Mouse (Mus musculus) spleen, postnatal 4 days (tissue): ENCODE measurements around the gene Pip4k2a.
A peak's percentile ranks its signal among the peaks of the same experiment; 100 is the strongest.

Source experiments
- DNase-seq, 2 experiments: peaks; one replicate each; pipeline ENCODE4 v3.0.0; 2022; ENCODE audit warnings: low spot score in 2 of 2

Pip4k2a gene

DNA sequence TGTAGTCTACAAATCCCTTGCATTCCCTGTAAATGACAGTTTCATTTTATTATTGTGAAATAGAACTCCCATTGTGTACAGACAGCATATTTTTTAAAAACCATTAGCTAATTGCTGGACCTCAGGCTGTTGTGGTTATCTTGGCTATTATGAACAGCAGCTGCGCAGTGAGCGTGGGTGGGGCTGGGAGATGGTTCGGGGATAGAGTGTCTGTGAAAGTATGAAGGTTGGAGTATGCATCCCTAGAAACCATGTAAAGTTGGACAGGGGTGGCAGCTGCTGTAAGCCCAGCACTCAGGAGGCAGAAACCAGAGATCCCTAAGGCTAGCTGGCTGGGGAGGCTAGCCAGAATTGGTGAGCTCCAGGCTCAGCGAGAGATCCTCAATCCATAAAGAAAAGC lies 158.4 kb downstream of the Pip4k2a start:
- DNase-seq, result no peak

DNA sequence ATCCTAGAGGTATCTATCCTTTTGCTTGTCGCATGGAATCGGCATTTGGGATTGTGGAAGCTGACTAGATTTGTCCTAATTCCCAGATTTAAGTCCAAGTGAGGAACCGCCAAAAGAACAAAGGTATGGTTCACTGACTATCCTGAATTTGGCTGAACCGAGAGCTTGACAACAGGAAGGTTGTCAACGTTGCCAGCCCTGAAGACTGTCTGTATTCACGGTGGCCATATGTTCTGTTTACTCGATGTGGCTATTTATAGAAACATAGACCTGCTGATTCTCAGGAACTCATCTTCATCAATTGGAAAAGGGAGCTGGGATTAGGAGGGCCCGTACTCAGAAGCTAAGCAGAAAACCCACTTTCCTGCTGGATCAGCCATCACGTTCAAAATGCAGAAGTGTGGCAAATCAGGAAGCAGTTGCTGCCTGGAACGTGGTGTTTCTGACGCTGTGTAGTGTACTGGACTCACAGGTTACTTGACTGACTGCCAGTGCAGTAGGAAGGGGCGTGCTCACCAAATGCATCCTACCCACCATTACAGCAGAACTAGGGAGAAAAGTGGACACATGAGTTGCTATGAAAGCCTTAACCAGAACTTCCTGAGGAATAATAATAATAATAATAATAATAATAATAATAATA lies 162.5 kb downstream of the Pip4k2a start:
- no peak for DNase-seq

DNA sequence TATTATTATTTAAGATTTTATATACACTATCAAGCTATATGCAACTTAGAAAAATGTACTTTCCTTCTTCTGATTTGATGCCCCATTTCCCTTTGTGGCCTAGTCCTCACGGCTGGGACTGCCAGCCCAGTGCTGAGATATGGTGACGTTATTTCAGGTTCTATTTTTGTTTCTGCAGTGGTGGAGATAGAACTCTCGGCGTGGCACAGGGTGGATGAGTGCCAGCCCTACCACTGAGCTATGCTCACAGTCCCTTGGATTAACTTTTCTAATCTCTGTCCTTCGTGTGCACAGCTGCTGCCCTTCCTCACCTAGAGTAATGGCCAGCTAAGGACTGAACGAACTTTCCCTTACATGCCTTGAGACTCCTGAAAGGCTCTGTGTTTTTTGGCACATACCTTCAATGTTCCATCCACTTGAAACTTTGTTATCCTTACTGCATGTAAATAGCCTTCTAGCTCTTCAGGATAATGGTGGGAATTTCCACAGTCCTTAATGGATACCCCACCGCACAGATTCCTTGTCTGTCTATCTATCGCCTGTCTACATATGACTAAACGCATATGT lies 164.8 kb downstream of the Pip4k2a start:
- no peak for DNase-seq

DNA sequence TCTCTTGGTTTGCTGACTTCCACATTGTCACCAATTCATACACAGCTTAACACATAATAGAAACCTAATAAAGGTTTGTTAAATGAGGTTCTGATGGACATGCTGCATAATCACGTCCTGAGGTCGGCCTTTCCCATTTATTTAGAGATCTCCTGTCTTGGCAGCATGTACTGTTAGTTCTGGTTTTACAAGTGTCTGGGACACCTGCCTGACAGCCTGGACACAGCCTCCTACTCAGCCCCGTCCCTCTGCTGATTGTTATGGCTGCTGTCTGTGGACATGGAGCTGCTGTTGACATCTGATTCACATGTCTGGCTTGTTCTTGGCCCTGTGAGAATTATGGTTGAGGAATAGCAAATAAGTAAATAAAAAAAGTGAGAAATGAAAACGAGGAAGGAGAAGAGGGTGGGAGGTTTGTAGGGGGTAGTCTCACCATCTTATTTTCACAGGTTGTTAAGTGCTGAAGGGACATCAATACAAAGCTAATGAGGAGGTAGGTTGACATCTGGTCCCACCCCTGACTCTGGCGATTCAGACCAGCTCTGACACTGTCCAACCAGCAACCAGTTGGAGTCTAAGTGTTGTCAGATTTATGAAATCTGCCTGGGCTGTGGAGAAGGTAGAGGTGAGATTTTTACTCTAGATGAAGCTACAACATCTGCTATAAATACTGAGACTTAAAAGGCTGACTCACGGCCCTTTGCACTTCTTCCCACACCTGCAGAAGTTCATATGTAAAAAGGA lies 166.7 kb downstream of the Pip4k2a start:
- DNase-seq, result no peak

DNA sequence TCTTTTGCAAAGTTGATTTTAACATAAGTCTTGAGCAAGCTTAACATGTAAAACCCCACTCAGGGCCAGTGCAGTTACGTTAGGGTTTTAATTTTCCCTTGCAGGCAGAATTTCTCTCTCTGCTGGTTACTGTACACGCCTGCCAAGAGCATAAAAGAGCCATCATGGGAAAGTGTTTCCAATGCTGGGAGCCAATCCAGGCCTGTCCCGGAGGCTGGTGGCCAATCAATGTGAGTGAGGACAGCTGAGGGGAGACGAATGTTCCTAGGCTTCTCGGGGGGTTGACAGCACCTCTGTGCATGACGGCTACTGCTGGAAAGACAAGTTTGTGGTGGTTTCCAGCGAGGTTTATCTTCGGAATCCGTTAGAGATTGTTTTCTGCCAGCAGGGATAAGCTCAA lies 175.2 kb downstream of the Pip4k2a start:
- DNase-seq, result no peak

DNA sequence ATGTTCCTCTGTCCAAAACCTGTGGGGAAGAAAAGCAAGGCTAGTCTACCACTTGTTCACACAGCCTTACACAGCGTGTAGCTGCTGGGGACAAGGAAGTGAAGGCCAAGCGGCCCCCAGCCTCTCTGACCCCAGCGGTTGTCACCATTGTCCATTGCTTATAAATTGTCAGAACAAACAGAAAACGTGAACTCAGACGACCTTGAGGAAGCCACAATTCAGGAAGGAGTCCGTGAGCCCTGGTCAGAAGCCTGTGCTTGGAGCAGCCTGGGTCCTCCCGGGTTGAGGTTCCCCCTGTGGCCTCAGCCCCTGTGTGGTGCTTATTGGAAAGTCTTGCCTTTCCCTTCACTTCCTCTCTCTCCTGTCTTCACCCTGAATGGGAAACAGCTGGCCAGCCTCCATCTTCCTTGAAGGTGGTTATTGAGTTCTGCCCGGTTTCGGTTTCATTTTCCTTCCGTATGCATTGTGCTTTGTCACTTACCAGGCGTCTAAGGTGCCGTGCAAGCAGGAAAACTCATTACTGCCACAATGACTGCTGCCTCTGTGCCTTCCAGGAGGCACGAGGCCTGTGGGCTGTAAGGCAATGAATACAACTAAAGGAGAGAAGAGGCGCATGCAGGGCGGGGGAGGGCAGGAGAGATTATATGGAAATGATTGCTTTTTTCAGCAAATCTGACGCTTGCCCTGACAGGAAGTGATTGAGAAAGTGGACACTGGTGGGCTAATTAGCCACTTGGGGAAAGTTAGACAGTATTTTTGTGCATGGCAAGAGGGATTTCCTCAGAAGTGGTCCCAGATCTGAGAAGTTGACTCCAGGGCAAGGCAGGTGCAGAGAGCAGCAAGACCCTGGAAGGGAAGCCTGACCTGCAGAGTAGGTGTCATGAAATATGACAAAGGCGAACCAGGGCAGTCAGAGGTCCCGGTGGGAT lies 176.2 kb downstream of the Pip4k2a start:
- DNase-seq, result peak; percentile 25 to 68

DNA sequence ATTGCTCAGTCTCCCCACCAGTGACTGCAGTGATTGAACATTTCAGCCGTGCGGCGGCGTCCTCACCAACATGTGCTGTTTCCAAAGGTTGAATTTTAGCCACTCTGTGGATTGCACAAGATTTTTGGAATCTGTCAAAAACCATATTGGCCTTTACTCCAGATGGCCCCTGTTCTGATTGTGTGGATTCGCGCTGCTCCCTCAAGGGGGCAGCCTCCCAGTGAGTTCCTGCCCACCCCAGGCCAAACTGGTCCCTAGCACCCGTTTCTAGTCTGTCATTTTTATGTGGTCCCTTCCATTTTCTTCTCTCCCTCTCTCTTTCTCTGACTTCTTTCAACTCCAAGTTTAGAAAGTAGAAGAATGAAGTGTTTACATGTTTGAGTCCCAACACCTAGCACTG lies 178.4 kb downstream of the Pip4k2a start:
- no peak for DNase-seq

DNA sequence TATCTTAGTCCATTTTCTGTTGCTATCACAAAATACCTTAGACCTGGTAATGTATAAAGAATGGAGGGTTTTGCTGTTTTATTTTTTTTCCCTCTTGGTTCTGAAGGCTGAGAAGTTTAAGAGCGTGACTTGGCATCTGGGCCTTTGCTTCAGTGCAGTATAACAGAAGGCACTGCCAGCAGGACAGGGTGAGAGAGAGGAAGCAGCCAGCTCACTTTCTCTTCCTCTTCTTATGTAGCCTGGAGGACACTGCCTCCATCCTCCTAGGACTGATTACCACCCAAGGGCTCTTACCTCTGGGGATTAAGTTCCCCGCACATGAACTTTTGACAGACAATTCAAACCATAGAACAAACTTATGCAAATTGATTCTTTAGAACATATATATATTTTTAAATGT lies 181.9 kb downstream of the Pip4k2a start:
- DNase-seq, result no peak

DNA sequence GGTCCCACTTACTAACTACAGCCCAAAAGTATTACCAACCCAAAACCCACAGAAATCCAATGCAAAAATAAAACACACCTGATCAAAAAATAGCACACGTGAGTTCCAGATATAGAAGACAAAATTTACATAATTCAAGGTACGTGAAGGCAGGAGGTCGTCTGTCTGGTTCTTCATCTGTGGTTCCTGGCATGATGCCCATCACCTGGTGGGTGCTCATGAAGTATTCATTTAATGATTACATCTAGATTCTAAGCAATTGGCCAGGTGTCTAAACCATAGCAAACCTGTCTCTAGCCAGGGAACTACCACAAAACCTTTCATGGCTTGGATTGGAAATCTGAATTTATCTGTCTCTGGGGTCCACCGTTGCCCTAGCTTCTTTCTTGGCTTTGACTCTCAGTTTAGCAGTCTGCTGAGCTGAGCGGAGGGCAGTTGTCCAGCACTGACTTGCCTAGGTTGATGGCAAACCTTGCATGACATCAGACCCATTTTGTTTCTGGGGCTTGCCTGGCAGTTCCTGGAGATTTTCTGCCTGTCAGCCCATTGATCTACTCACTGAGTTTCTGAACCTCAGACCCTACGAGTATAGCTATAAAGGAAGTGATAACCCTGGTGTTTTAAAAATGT lies 182.5 kb downstream of the Pip4k2a start:
- no peak for DNase-seq

DNA sequence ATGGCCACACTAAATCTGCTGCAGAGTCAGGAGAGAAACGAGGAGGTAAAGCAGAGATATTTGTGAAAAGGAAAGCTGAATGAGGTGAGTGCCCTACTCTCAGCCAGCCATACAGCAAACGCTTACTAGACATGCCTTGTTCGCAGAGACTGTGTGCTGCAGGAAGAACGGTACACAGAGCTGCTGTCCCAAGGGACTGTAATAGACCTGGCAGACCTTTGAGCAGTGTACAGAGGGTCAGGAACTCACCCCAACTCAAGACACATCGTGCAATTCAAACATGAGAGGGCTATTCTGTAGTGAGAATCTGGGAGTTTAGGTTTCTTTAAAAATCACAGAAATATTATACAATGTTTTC lies 183.5 kb downstream of the Pip4k2a start:
- no peak for DNase-seq

DNA sequence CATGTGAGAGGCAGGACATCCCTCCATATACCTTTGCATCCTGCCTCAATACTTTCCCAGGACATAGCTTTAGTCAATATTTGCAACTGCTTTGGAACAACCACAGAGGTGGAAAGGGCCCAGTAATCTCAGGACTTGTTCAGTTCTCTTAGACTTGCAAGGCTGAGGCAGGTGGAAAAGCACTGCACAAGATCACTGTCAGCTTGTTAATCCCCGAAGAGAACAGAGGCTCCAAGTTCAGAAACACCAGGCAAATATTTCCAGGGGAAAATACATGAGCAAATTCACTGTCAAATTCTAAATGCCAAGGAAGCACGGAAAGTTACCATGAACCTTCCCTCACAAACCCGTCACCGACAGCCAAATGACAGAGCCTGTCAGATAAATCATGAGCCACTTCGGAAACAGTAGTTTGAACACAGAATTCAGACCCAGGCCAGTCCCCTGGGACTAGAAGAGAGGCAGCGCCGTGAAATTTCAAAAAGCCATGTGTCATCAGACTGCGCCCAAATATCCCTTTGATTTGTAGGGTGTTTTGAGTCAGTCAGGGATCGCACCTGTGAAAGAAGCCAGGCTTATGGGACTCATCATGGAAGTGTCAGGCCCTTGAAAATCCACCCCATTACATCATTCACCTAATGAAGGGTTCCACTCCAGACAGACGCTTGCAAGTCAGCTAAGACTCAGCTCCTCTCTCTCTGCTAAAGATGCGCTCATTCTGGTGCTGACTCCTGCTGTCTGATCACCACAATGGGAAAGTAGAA lies 184.1 kb downstream of the Pip4k2a start:
- DNase-seq, result no peak

DNA sequence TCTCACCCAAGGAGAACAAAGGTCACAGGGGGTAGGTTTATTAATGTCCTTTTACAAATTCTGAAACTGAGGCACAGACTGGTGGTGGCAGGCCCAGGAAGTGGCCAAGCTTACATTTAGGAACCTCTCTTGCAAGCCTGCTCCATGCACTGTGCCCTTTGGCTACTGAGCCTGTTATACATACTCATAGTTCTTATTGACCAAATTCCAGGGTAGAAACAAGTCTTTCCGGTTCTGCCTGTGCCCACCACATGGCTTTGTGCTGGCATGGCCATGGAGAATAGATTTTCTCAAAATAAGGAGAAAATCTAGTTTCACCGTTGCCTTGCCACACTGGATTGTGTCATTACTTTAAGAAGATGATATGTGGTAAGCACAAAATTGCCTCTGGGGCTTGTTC lies 190.0 kb downstream of the Pip4k2a start:
- DNase-seq, result no peak

DNA sequence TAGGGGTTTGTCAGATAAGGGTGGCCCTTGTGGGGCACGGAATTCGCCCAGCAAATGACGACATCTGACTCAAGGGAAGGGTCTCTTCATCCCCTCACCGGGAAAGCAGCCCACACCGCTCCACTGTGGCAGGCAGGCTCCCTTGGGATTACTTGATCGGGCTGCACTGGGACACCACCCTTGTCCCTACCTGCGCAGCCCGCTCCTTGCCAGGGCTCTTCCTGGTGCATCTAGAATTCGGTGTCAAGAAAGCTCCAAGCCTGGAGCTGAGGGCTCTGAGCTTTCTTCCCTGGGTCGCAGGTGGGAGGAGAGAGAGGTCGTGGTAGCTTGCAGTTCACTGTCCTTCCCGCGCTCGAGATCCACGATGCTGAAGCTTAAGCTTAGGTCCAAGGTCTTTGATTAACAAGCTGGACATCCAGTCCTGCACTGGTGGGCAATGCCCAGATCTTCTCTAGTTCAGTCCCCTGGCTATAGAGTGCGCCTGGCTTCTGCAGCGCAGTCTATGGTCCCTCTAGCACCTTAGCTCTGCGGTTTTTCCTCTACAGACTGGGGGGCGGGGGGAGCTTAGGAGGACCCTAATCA lies 196.6 kb downstream of the Pip4k2a start:
- DNase-seq, result no peak

DNA sequence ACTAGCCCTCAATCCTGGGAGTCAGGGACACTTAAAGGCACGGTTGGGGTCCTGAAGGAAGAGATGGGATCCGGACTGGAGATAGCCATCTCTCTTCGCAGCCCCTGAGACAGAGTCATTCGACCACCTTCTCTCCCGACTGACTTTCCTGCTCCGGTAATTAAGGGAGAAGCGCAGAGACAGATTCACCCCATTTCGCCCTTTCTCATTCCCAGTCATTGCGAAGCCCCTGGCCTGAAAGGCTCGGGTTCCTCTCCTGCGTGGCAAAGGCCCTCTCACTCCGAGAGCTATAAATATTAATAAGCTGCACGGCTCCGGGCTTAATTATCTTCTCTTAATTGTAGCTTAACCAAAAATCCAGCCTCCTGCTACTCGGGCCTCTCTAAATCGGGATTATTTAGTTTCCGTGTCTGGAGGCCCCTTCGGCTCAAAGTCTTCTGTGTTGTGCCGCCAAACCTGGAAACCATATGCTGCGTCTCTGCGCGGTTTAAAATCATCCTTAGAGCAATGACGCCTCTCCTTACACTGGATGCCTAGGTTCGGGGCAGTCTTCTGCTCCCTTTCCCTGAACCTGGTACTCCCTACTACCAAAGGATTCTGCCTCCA lies 197.2 kb downstream of the Pip4k2a start:
- DNase-seq, result no peak

DNA sequence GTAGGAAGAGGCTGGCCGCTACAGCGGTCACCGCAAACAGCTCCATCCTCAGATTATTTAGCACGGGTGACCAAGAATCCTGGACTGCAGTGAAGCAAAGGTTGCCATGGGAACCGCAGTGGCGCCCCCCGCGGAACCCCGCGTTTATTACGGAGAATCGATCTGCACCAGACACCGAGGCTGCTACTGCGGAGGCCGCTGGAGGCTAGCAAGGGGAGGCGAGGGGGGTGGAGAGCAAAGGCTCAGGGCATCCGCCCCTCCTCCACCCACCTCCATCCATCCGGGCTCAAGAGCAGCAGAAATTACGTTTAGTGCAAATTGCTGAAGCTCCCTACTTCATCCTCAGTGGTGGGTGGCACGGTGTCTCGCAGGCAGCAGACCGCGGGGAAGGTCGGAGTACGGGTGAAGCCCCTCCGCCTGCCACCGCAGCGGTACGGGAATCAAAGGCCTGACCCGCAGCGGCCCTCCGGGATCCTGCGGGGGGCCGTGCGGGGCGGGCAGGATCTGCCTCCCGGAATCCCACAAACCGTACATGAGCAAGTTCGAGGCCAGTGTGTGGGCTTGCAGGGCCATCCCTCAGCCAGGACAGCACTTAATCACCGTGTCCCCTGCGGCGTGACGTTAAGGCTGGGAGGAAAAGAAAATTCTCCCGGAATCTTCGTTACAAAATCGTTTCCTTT lies 197.8 kb downstream of the Pip4k2a start:
- peak in 1 of 2 experiments; percentile 65 for DNase-seq

DNA sequence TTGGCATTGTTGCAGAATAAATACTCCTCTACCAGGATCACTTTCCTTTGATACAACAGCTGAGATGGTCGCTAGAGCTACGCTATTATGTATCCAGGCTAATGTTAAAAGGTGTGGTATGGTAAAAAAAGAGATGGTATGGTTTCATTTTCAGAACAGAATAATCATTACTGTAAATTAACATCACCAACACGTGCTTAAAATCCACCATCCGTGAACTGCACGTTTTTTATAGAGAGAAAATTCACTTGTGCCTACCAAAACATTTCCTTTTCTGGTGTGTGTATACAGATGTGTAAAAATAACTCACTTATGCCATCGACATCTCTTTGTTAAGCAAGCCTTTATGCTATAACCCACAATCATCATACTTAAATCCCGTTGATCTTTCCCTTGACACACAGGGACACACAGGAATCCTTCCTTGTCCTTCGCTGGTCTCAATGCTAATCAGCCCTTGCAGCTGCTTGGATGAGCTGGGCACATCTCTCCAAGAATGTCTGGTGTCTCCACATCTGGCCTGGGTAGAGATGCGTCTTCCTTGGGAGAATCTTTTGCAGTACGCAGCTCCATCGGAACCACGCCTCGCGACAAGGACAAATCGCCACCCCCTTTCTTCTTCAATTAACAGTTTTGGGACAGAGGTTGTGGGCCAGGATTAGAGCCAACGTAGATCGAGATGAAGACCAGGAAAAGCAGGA lies 198.5 kb downstream of the Pip4k2a start:
- DNase-seq, result no peak

DNA sequence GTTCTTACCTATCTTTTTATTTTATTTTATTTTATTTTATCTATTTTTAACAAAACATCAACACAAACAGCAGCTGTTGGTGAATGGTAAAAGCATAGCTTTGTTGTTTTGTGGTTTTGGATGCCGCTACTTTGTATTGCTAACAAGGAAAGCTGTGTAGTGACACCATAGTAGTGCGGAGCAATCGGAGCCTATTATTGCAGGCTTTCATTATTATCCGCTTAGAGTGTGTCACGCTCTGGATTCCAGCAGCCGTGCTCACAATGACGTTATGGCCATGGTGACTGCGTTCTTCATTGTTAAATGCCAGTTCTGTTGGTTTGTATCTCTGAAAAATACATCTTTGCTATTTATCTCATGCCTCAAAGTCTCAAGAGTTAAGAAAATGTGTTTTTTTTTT lies 200.2 kb downstream of the Pip4k2a start:
- DNase-seq, result no peak

DNA sequence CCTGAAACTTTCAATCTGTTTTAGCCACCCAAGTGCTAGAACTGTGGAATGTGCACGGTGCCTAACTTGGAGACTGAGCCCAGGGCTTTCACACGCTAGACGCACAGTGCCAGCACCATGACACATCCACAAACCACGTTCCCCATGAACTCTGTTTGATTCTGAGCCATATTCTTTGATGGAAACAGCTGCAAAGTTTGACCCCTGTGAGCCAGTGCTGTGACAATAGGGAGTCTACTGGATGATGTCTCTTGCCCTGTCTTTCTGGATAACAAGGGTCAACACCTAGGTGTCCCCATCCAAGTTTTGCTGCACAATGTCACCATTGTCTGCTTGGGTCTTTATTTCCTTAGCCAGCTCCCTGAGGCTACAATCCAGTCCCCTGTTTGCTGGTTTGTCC lies 203.7 kb downstream of the Pip4k2a start:
- no peak for DNase-seq
